11 mouse cellular contexts compared by ENCODE assay signal in the genomic region with DNA sequence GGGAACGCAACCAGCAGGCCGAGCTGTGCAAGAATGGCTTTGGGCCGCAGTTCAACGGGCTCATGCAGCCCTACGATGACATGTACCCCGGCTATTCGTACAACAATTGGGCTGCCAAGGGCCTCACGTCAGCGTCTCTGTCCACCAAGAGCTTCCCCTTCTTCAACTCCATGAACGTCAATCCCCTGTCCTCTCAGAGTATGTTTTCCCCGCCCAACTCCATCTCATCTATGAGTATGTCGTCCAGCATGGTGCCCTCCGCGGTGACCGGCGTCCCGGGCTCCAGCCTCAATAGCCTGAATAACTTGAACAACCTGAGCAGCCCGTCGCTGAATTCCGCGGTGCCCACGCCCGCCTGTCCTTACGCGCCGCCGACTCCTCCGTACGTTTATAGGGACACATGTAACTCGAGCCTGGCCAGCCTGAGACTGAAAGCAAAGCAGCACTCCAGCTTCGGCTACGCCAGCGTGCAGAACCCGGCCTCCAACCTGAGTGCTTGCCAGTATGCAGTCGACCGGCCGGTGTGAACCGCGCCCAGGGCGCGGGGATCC. TPM values are rescaled to one million over a fixed set of nuclear protein-coding genes. Genes with fewer than 3 reads are reported as not detected.
DNase-seq lines count a peak whose midpoint lies in the region; ATAC-seq and TF ChIP-seq lines count a peak whose summit lies in the region.
"Had no signal": no experiment of that assay in that cellular context is flagged by ENCODE, and none has a peak within 500 bp of the region (broad histone marks: within the 10 kb centered on the region; RNA-seq: fewer than 3 reads in every experiment).

No protein-coding gene starts in this region.

- WGBS in lung, embryonic 14.5 days: 2% methylated on average over 41 of the region's 41 CpGs
- 5% methylated on average over 41 of the region's 41 CpGs for WGBS in lung, adult 2 months
- WGBS in limb, embryonic 11.5 days: under 1% methylated on average over 41 of the region's 41 CpGs
- WGBS in stomach, embryonic 16.5 days: 13% methylated on average over 41 of the region's 41 CpGs

- H3K9ac ChIP-seq in lung, embryonic 14.5 days: no peak overlapping the region
- no peak overlapping the region; the same call in 1 of the 2 replicates for H3K9ac ChIP-seq in limb, embryonic 11.5 days (ENCODE audit: low read length)
- 0 out of 2 replicates have a peak overlapping the region, but pooled peaks have one; percentile 31 for H3K9ac ChIP-seq in stomach, embryonic 16.5 days (ENCODE audit: low read length)

- H3K27ac ChIP-seq in gastrocnemius, adult 2 months: peak overlapping the region; percentile 96
- H3K27ac ChIP-seq in lung, embryonic 14.5 days (ENCODE audit: low read depth): no peak overlapping the region
- no peak overlapping the region for H3K27ac ChIP-seq in limb, embryonic 11.5 days (replicated peaks; ENCODE audit: low read depth, low read length)
- H3K27ac ChIP-seq in stomach, embryonic 16.5 days (ENCODE audit: low read length): no peak overlapping the region
- no peak overlapping the region for H3K27ac ChIP-seq in left cerebral cortex, adult 2 months
- H3K27ac ChIP-seq: macrophage had no signal

- H3K4me3 ChIP-seq in gastrocnemius, adult 2 months: peak overlapping the region; percentile 76
- peak overlapping the region; percentile 12 for H3K4me3 ChIP-seq in lung, embryonic 14.5 days (ENCODE audit: low read depth, low read length)
- no peak overlapping the region for H3K4me3 ChIP-seq in lung, adult 2 months (replicated peaks; ENCODE audit: extremely low read depth, low read depth, low read length)
- peak overlapping the region; percentile 2; the same call in 1 of the 2 replicates for H3K4me3 ChIP-seq in limb, embryonic 11.5 days (ENCODE audit: low read depth, low read length)
- H3K4me3 ChIP-seq in stomach, embryonic 16.5 days (replicated peaks; ENCODE audit: low read length): peak overlapping the region; percentile 64
- no peak overlapping the region for H3K4me3 ChIP-seq in left cerebral cortex, adult 2 months

- ATAC-seq in lung, embryonic 14.5 days (ENCODE audit: insufficient read depth): no peak
- no peak for ATAC-seq in limb, embryonic 11.5 days (ENCODE audit: insufficient number of reproducible peaks, low FRiP score, low TSS enrichment, low read depth)
- no peak for ATAC-seq in stomach, embryonic 16.5 days (ENCODE audit: insufficient read depth, low FRiP score)

- intact Hi-C loops in gastrocnemius, adult 2 months (cut with DNase I): no loop called here
- intact Hi-C loops in left cerebral cortex, adult 2 months (cut with DNase I): loop anchor here (5.0 kb wide), 2 partner anchors 1586 to 1889 kb away; partner anchors contain the start of gene Neurog2

- H3K36me3 ChIP-seq in lung, embryonic 14.5 days (ENCODE audit: insufficient read depth): no peaks in the 10 kb centered on the region
- no peaks in the 10 kb centered on the region for H3K36me3 ChIP-seq in limb, embryonic 11.5 days (ENCODE audit: control insufficient read depth, insufficient read depth, low read length)
- H3K36me3 ChIP-seq in stomach, embryonic 16.5 days (ENCODE audit: control insufficient read depth, insufficient read depth, low read length): no peaks in the 10 kb centered on the region

- DNase-seq in gastrocnemius, adult 2 months: peak; percentile 69
- DNase-seq in gastrocnemius, adult 18-20 months (ENCODE audit: low spot score): no peak
- peak; percentile 43 for DNase-seq in lung, embryonic 14.5 days
- no peak for DNase-seq in lung, adult 2 months
- peak; percentile 77 for DNase-seq in limb, embryonic 11.5 days (ENCODE audit: low spot score)
- no peak for DNase-seq in left cerebral cortex, adult 2 months (ENCODE audit: extremely low spot score in 1 of 2, low spot score in 2 of 2)
- DNase-seq in urinary bladder, postnatal 25 days (ENCODE audit: low spot score): no peak
- DNase-seq: adrenal gland, adult 8-10 months; right cerebral cortex, postnatal 4 days had no signal

- no peaks in the 10 kb centered on the region for H3K4me1 ChIP-seq in lung, embryonic 14.5 days (ENCODE audit: insufficient read depth)
- H3K4me1 ChIP-seq in lung, adult 2 months (ENCODE audit: control insufficient read depth, insufficient read depth, low read length): peaks cover 10% of the 10 kb centered on the region
- H3K4me1 ChIP-seq in limb, embryonic 11.5 days (ENCODE audit: control insufficient read depth, insufficient read depth, low read length): 0 out of 2 replicates have a peak, but pooled peaks cover 5% of the 10 kb centered on the region
- no peaks in the 10 kb centered on the region for H3K4me1 ChIP-seq in stomach, embryonic 16.5 days (ENCODE audit: control insufficient read depth, insufficient read depth, low read length)

- H3K4me2 ChIP-seq in lung, embryonic 14.5 days: peak overlapping the region; percentile 44; the same call in 1 of the 2 replicates
- H3K4me2 ChIP-seq in limb, embryonic 11.5 days (ENCODE audit: low read depth, severe bottlenecking): peak overlapping the region; percentile 8; the same call in 1 of the 2 replicates
- peak overlapping the region; percentile 87 for H3K4me2 ChIP-seq in stomach, embryonic 16.5 days (ENCODE audit: low read depth, low read length)

- H3K27me3 ChIP-seq in lung, embryonic 14.5 days (ENCODE audit: insufficient read depth, low read length): peaks cover 88% of the 10 kb centered on the region
- H3K27me3 ChIP-seq in limb, embryonic 11.5 days (ENCODE audit: control insufficient read depth, insufficient read depth, low read length): peaks cover 70% of the 10 kb centered on the region
- peaks cover 24% of the 10 kb centered on the region for H3K27me3 ChIP-seq in stomach, embryonic 16.5 days (ENCODE audit: control insufficient read depth, insufficient read depth, low read length)

- H3K9me3 ChIP-seq in lung, embryonic 14.5 days (ENCODE audit: low read depth, low read length): no peaks in the 10 kb centered on the region
- no peaks in the 10 kb centered on the region for H3K9me3 ChIP-seq in limb, embryonic 11.5 days (ENCODE audit: control insufficient read depth, low read length)
- H3K9me3 ChIP-seq in stomach, embryonic 16.5 days (replicated peaks; ENCODE audit: control insufficient read depth, low read length): no peaks in the 10 kb centered on the region

- TF ChIP-seq POLR2A in lung, adult 2 months (IDR thresholded peaks at IDR 0.05; ENCODE audit: borderline replicate concordance, extremely low read depth, low read depth, low read length): no peak

- TF ChIP-seq CTCF in gastrocnemius, adult 2 months (IDR thresholded peaks at IDR 0.05): no peak
- no peak for TF ChIP-seq CTCF in lung, embryonic 14.5 days (IDR thresholded peaks at IDR 0.05; ENCODE audit: low read depth)
- TF ChIP-seq CTCF in lung, adult 2 months (IDR thresholded peaks at IDR 0.05; ENCODE audit: insufficient read depth, low read length): no peak
- TF ChIP-seq CTCF in left cerebral cortex, adult 2 months (IDR thresholded peaks at IDR 0.05): no peak

RNA-seq across cellular contexts. Expression of gene Pitx2, which starts 18.8 kb away (rescaled TPM):
- 1 to 10 TPM; 4.2 to 9.2 TPM for total RNA-seq in gastrocnemius, adult 2 months (2021)
- 10 to 100 TPM in 1 of 2 experiments, 1 to 10 TPM in 1; 5.4 to 13.3 TPM for total RNA-seq in gastrocnemius, adult 18-20 months (2021)
- 0.87 and 5.1 TPM in 2 replicates for polyA plus RNA-seq in lung, embryonic 14.5 days (2014; fragmentation: Nextera tagmentation; extraction: Ambion mirVana)
- polyA plus RNA-seq in lung, adult 2 months (2012; rRNA removed): 0.96 and 2.1 TPM in 2 replicates
- 37.6 and 43.1 TPM in 2 replicates for polyA plus RNA-seq in limb, embryonic 11.5 days (2014; fragmentation: Nextera tagmentation; extraction: Ambion mirVana)
- 19.0 and 22.1 TPM in 2 replicates for polyA plus RNA-seq in stomach, embryonic 16.5 days (2015; fragmentation: Nextera tagmentation; extraction: Ambion mirVana)
- not detected for total RNA-seq in left cerebral cortex, adult 2 months (2021)
- polyA plus RNA-seq: macrophage had no signal

Comparison
In these comparisons a context has a peak if more than half of its experiments do, and no peak if none do; other contexts are left out.
1. DNase-seq: peak in gastrocnemius, adult 2 months (single experiment), lung, embryonic 14.5 days (single experiment) and limb, embryonic 11.5 days (single experiment); none in gastrocnemius, adult 18-20 months (single experiment), lung, adult 2 months (single experiment), left cerebral cortex, adult 2 months (0 of 2) and urinary bladder, postnatal 25 days (single experiment).
2. H3K4me3 ChIP-seq: peak in gastrocnemius, adult 2 months (single experiment), lung, embryonic 14.5 days (single experiment), limb, embryonic 11.5 days (single experiment) and stomach, embryonic 16.5 days (single experiment); none in lung, adult 2 months (single experiment) and left cerebral cortex, adult 2 months (single experiment).
3. H3K4me2 ChIP-seq: peak in every context shown above with its lines; median percentile 87 in stomach, embryonic 16.5 days; 44 in lung, embryonic 14.5 days; 8 in limb, embryonic 11.5 days.